Mouse (Mus musculus) T-cell, adult 66 days (primary cell): ENCODE measurements around the gene Csf2rb2. TPM values are rescaled to one million over a fixed set of nuclear protein-coding genes. Genes with fewer than 3 reads are reported as not detected.

Experiments used
- total RNA-seq, 2 experiments: library from RNA; stranded (reverse); gene quantifications; 3 replicates in 1 of 2; 4 replicates in 1 of 2; pipeline ENCODE4 v1.2.4; 2023

Gene Csf2rb2
- total RNA-seq, result 1 to 10 TPM in 1 of 2 experiments, under 1 TPM in 1; 0.86 to 2.4 TPM

DNA sequence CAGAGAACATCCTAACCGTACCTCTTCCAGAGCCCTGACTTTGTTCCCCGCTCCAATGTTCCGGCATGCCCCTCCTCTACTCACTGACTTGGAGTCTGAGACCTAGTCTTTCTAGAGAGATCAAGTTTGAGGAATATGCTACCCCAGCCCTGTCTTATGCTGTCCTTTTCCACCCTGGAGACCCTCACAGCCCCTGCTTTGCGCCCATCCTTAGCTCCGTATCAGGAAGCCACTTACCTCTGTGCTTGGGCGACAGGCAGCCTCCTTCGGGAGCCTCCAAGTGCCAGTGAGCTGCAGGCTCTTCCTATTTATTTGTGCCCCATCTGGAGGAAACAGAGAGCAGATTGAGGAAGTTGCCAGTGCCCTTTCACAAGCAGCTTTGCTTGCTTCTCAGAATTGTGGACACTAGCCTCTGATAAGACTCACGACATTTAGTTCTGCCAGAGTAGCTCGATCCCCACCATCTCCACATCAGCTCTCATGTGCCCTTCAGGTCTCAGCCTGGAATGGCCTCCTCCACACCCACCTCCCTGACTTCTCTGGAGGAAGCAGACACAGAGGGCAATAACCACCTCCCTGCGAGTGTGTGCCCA, at the start of gene Csf2rb2:
Gene Csf2rb2 (minus strand): TSS at position 381 of the 593 bp plus-strand sequence.

DNA sequence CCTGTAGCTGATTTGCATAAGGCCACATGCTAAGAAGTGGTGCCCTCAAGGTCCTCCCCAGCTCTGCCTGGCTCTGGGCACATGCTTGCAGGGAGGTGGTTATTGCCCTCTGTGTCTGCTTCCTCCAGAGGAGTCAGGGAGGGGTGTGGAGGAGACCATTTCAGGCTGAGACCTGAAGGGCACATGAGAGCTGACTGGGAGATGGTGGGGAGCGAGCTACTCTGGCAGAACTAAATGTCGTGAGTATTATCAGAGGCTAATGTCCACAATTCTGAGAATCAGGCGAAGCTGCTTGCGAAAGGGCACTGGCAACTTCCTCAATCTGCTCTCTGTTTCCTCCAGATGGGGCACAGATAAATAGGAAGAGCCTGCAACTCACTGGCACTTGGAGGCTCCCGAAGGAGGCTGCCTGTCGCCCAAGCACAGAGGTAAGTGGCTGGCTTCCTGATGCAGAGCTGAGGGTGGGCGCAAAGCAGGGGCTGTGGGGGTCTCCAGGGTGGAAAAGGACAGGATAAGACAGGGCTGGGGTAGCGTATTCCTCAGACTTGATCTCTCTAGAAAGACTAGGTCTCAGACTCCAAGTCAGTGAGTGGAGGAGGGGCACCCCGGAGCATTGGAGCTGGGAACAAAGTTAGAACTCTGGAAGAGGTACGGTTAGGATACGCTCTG, 20.3 kb upstream of the Csf2rb2 start, which contains the start of gene Csf2rb:
Gene Csf2rb (plus strand): TSS at position 82 of the 669 bp plus-strand sequence.

DNA sequence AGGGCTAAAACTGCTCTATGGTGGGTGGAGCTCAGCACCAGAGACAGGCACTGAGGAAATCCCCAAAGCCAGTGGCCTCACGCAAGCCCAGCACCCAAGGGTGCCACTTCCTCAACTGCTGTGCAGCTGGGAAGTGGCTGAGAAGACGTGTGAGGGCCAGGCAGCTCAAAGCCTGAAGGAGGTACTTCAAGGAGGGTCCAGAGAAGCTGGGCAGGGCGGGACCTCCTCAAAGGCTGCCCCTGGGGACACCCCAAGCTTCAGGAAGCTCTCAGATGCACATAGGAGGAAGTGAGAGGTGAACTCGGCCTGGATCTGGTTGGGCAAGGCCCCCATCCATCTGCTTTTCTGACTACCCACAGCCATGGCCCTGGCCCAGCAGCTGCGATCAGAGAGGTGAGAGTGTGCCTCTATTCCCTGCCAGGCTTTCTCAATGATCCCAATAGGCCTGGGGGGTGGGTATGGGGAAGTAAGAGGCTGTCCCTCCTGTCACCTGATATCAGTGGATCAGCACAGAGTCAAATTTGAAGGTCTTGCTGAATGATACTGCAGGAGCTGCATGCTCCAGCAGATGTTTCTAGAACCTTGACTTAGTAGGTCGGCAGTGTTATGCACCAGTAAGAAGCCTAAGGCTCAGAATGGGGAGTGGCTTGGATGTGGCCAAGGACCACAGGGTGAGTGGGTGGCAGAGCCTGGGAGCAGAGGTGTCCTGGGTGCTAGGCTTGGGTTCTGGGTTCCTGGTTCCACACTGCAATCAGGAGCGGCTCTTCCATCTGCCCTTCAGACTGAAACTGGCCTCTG, 60.6 kb downstream of the Csf2rb2 start, which contains the start of gene Ncf4:
Gene Ncf4 (plus strand): TSS at position 107 of the 798 bp plus-strand sequence.

Other genes with a start within 250 kb of the Csf2rb2 start
- not detected for gene Cacng2, start 185.7 kb downstream of the Csf2rb2 start, total RNA-seq
- 10 to 100 TPM; 22.3 to 28.9 TPM for gene Ift27, start 131.6 kb downstream of the Csf2rb2 start, total RNA-seq
- not detected for gene Pvalb, start 99.3 kb downstream of the Csf2rb2 start, total RNA-seq
- gene Ncf4, start 60.9 kb downstream of the Csf2rb2 start, total RNA-seq, result 10 to 100 TPM; 41.7 to 59.7 TPM
- gene Csf2rb, start 20.0 kb upstream of the Csf2rb2 start, total RNA-seq, result 1 to 10 TPM; 2.5 to 5.4 TPM
- not detected for gene Tex33, start 90.2 kb upstream of the Csf2rb2 start, total RNA-seq
- gene Tst, start 100.2 kb upstream of the Csf2rb2 start, total RNA-seq, result 1 to 10 TPM in 1 of 2 experiments, under 1 TPM in 1; 0.86 to 1.4 TPM
- 10 to 100 TPM; 19.1 to 22.3 TPM for gene Mpst, start 100.7 kb upstream of the Csf2rb2 start, total RNA-seq
- gene Kctd17, start 122.8 kb upstream of the Csf2rb2 start, total RNA-seq, result 10 to 100 TPM in 1 of 2 experiments, 1 to 10 TPM in 1; 8.6 to 14.5 TPM
- gene Tmprss6, start 162.9 kb upstream of the Csf2rb2 start, total RNA-seq, result not detected
- 100 to 1,000 TPM; 162 to 252 TPM for gene Il2rb, start 189.6 kb upstream of the Csf2rb2 start, total RNA-seq
- 1 to 10 TPM; 1.3 to 2.0 TPM for gene C1qtnf6, start 225.7 kb upstream of the Csf2rb2 start, total RNA-seq
- gene Sstr3, start 239.0 kb upstream of the Csf2rb2 start, total RNA-seq, result not detected